Comparison of ENCODE assay signal across 13 mouse cellular contexts in the genomic region with DNA sequence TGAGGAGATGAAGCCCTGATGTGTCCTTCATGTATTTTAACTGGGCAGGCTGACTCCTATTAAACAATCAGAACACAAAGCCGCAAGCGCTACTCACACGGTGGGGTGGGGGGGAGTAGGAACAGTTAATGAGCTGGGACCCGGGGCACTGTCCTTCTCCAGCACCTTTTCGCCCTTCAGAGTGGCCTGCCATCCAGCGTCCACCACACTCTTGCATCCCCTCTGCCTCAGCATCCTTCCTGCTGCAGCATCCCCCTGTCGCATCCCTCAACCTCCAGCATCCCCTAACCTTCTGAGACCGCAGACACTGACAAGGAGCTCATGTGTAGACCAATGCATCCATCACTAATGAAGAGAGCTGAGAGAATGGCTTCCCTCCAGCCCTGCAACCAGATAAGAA. TPM values are rescaled to one million over a fixed set of nuclear protein-coding genes. Genes with fewer than 3 reads are reported as not detected.
DNase-seq lines count a peak whose midpoint lies in the region; ATAC-seq lines count a peak whose summit lies in the region.
"Had no signal": no experiment of that assay in that cellular context is flagged by ENCODE, and none has a peak within 500 bp of the region (broad histone marks: within the 10 kb centered on the region; RNA-seq: fewer than 3 reads in every experiment).

No protein-coding gene starts in this region.

- no peaks in the 10 kb centered on the region for H3K27me3 ChIP-seq in heart, embryonic 16.5 days (ENCODE audit: control insufficient read depth, insufficient read depth, low read length)
- no peaks in the 10 kb centered on the region for H3K27me3 ChIP-seq in embryonic facial prominence, embryonic 14.5 days (replicated peaks; ENCODE audit: control insufficient read depth, insufficient read depth, low read length)
- 0 out of 2 replicates have a peak, but pooled peaks cover 3% of the 10 kb centered on the region for H3K27me3 ChIP-seq in hindbrain, embryonic 10.5 days (ENCODE audit: insufficient read depth, poor library complexity, severe bottlenecking)
- H3K27me3 ChIP-seq in midbrain, embryonic 14.5 days (ENCODE audit: control insufficient read depth, insufficient read depth, low read length) = no peaks in the 10 kb centered on the region

- no peak for ATAC-seq in heart, embryonic 16.5 days (replicated peaks; ENCODE audit: extremely low read depth, insufficient read depth, low FRiP score)
- no peak for ATAC-seq in embryonic facial prominence, embryonic 14.5 days (ENCODE audit: low read depth)
- no peak for ATAC-seq in midbrain, embryonic 14.5 days (ENCODE audit: low FRiP score, low TSS enrichment)
- no peak for ATAC-seq in activated CD4-positive, CD25-positive, alpha-beta regulatory T cell, adult 4 months

- no peak overlapping the region; the same call in 1 of the 2 replicates for H3K4me3 ChIP-seq in heart, embryonic 16.5 days (ENCODE audit: low read length)
- H3K4me3 ChIP-seq in embryonic facial prominence, embryonic 14.5 days (ENCODE audit: low read depth, low read length) = no peak overlapping the region
- peak overlapping the region; percentile 16; the same call in 1 of the 2 replicates for H3K4me3 ChIP-seq in hindbrain, embryonic 10.5 days
- H3K4me3 ChIP-seq in midbrain, embryonic 14.5 days (replicated peaks; ENCODE audit: low read depth, low read length) = no peak overlapping the region

- H3K9me3 ChIP-seq in heart, embryonic 16.5 days (replicated peaks; ENCODE audit: control insufficient read depth, low read length) = no peaks in the 10 kb centered on the region
- H3K9me3 ChIP-seq in embryonic facial prominence, embryonic 14.5 days (ENCODE audit: control insufficient read depth, low read length) = no peaks in the 10 kb centered on the region
- H3K9me3 ChIP-seq in hindbrain, embryonic 10.5 days = no peaks in the 10 kb centered on the region
- H3K9me3 ChIP-seq in midbrain, embryonic 14.5 days (ENCODE audit: control insufficient read depth, low read length) = no peaks in the 10 kb centered on the region

- DNase-seq in heart, postnatal 10 days = no peak
- DNase-seq in embryonic facial prominence, embryonic 14.5 days (ENCODE audit: low spot score) = no peak
- DNase-seq in hindbrain, embryonic 10.5 days (ENCODE audit: low spot score) = no peak
- DNase-seq in midbrain, embryonic 14.5 days = peak; percentile 16
- DNase-seq in left cerebral cortex, postnatal 14 days (ENCODE audit: low spot score in 2 of 2) = no peak
- no peak for DNase-seq in adrenal gland, postnatal 36 days

- peaks cover 7% of the 10 kb centered on the region; the same call in 1 of the 2 replicates for H3K4me1 ChIP-seq in heart, embryonic 16.5 days (ENCODE audit: control insufficient read depth, insufficient read depth, low read length)
- no peaks in the 10 kb centered on the region; the same call in 1 of the 2 replicates for H3K4me1 ChIP-seq in embryonic facial prominence, embryonic 14.5 days (ENCODE audit: control insufficient read depth, insufficient read depth, low read length)
- H3K4me1 ChIP-seq in hindbrain, embryonic 10.5 days (replicated peaks) = peaks cover 9% of the 10 kb centered on the region
- H3K4me1 ChIP-seq in midbrain, embryonic 14.5 days (ENCODE audit: control insufficient read depth, insufficient read depth, low read length) = peaks cover 3% of the 10 kb centered on the region; the same call in 1 of the 2 replicates

- intact Hi-C loops in heart, postnatal 10 days (cut with DNase I) = loop anchor here (1.0 to 10.0 kb wide), 3 partner anchors 192 to 1171 kb away; no protein-coding TSS in a partner anchor
- intact Hi-C loops in left cerebral cortex, postnatal 14 days (cut with DNase I) = loop anchor here (2.0 to 10.0 kb wide), 2 partner anchors 1155 to 1171 kb away; no protein-coding TSS in a partner anchor

- no peaks in the 10 kb centered on the region for H3K36me3 ChIP-seq in heart, embryonic 16.5 days (ENCODE audit: control insufficient read depth, insufficient read depth)
- no peaks in the 10 kb centered on the region for H3K36me3 ChIP-seq in embryonic facial prominence, embryonic 14.5 days (ENCODE audit: control insufficient read depth, insufficient read depth, low read length)
- H3K36me3 ChIP-seq in hindbrain, embryonic 10.5 days = no peaks in the 10 kb centered on the region
- no peaks in the 10 kb centered on the region for H3K36me3 ChIP-seq in midbrain, embryonic 14.5 days (ENCODE audit: control insufficient read depth, insufficient read depth, low read length)

- peak overlapping the region; percentile 48 for H3K4me2 ChIP-seq in heart, embryonic 16.5 days (ENCODE audit: low read depth, low read length)
- H3K4me2 ChIP-seq in embryonic facial prominence, embryonic 14.5 days (ENCODE audit: low read depth, low read length) = peak overlapping the region; percentile 19
- peak overlapping the region; percentile 28 for H3K4me2 ChIP-seq in midbrain, embryonic 14.5 days (ENCODE audit: low read length)

- WGBS in heart, embryonic 16.5 days = 51% methylated on average over 8 of the region's 8 CpGs
- WGBS in embryonic facial prominence, embryonic 14.5 days = 54% methylated on average over 8 of the region's 8 CpGs
- WGBS in hindbrain, embryonic 10.5 days = 56% methylated on average over 8 of the region's 8 CpGs
- 55% methylated on average over 8 of the region's 8 CpGs for WGBS in midbrain, embryonic 14.5 days

- no peak overlapping the region for H3K27ac ChIP-seq in heart, embryonic 16.5 days (ENCODE audit: low read length)
- no peak overlapping the region for H3K27ac ChIP-seq in embryonic facial prominence, embryonic 14.5 days (replicated peaks; ENCODE audit: low read depth, low read length)
- H3K27ac ChIP-seq in hindbrain, embryonic 10.5 days = no peak overlapping the region
- H3K27ac ChIP-seq in midbrain, embryonic 14.5 days (replicated peaks; ENCODE audit: low read depth, low read length) = no peak overlapping the region

- no peak overlapping the region for H3K9ac ChIP-seq in heart, embryonic 16.5 days (ENCODE audit: low read length)
- no peak overlapping the region for H3K9ac ChIP-seq in embryonic facial prominence, embryonic 14.5 days (ENCODE audit: low read depth, low read length)
- no peak overlapping the region for H3K9ac ChIP-seq in midbrain, embryonic 14.5 days (replicated peaks; ENCODE audit: low read length)

RNA-seq across cellular contexts. Expression of a gene that starts 54.2 kb away (rescaled TPM):
- polyA plus RNA-seq in heart, embryonic 16.5 days (2015; fragmentation: Nextera tagmentation; extraction: Ambion mirVana) = not detected in 2 replicates
- not detected for total RNA-seq in heart, postnatal 10 days (2021)
- not detected in 2 replicates for polyA plus RNA-seq in embryonic facial prominence, embryonic 14.5 days (2014; fragmentation: Nextera tagmentation; extraction: Ambion mirVana)
- not detected in 2 replicates for polyA plus RNA-seq in hindbrain, embryonic 10.5 days (2016; fragmentation: Nextera tagmentation; extraction: Ambion mirVana)
- polyA plus RNA-seq in midbrain, embryonic 14.5 days (2014; fragmentation: Nextera tagmentation; extraction: Ambion mirVana) = not detected in 2 replicates
- total RNA-seq in left cerebral cortex, postnatal 14 days (2021) = not detected
- not detected for polyA plus RNA-seq in activated CD4-positive, CD25-positive, alpha-beta regulatory T cell, adult 4 months (2017; shearing (Covaris generic))
- total RNA-seq in adrenal gland, postnatal 36 days (2021) = not detected
- total RNA-seq: common myeloid progenitor, adult 5-6 weeks; hematopoietic stem cell, adult 5-6 weeks had no signal
- polyA plus RNA-seq: large intestine, adult 2 months; limb, embryonic 14.5 days; thymus, postnatal 0 days had no signal

RNA-seq across cellular contexts. Expression of a gene that starts 55.5 kb away (rescaled TPM):
- not detected in 2 replicates for polyA plus RNA-seq in heart, embryonic 16.5 days (2015; fragmentation: Nextera tagmentation; extraction: Ambion mirVana)
- total RNA-seq in heart, postnatal 10 days (2021) = not detected
- polyA plus RNA-seq in embryonic facial prominence, embryonic 14.5 days (2014; fragmentation: Nextera tagmentation; extraction: Ambion mirVana) = not detected in 2 replicates
- polyA plus RNA-seq in hindbrain, embryonic 10.5 days (2016; fragmentation: Nextera tagmentation; extraction: Ambion mirVana) = not detected in 2 replicates
- polyA plus RNA-seq in midbrain, embryonic 14.5 days (2014; fragmentation: Nextera tagmentation; extraction: Ambion mirVana) = not detected in 2 replicates
- under 1 TPM in 1 of 2 experiments, not detected in 1; 0.24 TPM for total RNA-seq in left cerebral cortex, postnatal 14 days (2021)
- not detected for polyA plus RNA-seq in activated CD4-positive, CD25-positive, alpha-beta regulatory T cell, adult 4 months (2017; shearing (Covaris generic))
- under 1 TPM in 1 of 2 experiments, not detected in 1; 0.20 TPM for total RNA-seq in adrenal gland, postnatal 36 days (2021)
- total RNA-seq: common myeloid progenitor, adult 5-6 weeks had no signal
- polyA plus RNA-seq: large intestine, adult 2 months; thymus, postnatal 0 days had no signal

RNA-seq across cellular contexts. Expression of a gene that starts 57.5 kb away (rescaled TPM):
- polyA plus RNA-seq in heart, embryonic 16.5 days (2015; fragmentation: Nextera tagmentation; extraction: Ambion mirVana) = not detected in 2 replicates
- not detected for total RNA-seq in heart, postnatal 10 days (2021)
- not detected in 2 replicates for polyA plus RNA-seq in embryonic facial prominence, embryonic 14.5 days (2014; fragmentation: Nextera tagmentation; extraction: Ambion mirVana)
- not detected in 2 replicates for polyA plus RNA-seq in hindbrain, embryonic 10.5 days (2016; fragmentation: Nextera tagmentation; extraction: Ambion mirVana)
- not detected in 2 replicates for polyA plus RNA-seq in midbrain, embryonic 14.5 days (2014; fragmentation: Nextera tagmentation; extraction: Ambion mirVana)
- not detected for total RNA-seq in left cerebral cortex, postnatal 14 days (2021)
- not detected for polyA plus RNA-seq in activated CD4-positive, CD25-positive, alpha-beta regulatory T cell, adult 4 months (2017; shearing (Covaris generic))
- total RNA-seq in adrenal gland, postnatal 36 days (2021) = not detected
- total RNA-seq: common myeloid progenitor, adult 5-6 weeks; hematopoietic stem cell, adult 5-6 weeks had no signal
- polyA plus RNA-seq: large intestine, adult 2 months; limb, embryonic 14.5 days; thymus, postnatal 0 days had no signal
